Mouse (Mus musculus) forebrain, embryonic 12.5 days (tissue): ENCODE results near the gene Sorl1. TPM values are rescaled to one million over a fixed set of nuclear protein-coding genes. Genes with fewer than 3 reads are reported as not detected.

Experiments used
- ATAC-seq: fragments of 200-750 bp; cut with Nextera tagmentation; 2 replicates; pipeline ENCODE4 v1.8.0; 2017; ENCODE audit warnings: moderate TSS enrichment; ENCODE audit not compliant: low FRiP score
- H3K27ac ChIP-seq: fragments of 300-500 bp; sonication (generic); 2 replicates; pipeline ENCODE4 v1.5.1; 2016; ENCODE audit warnings: mild to moderate bottlenecking
- H3K27me3 ChIP-seq: fragments of 300-500 bp; sonication (generic); 2 replicates; pipeline ENCODE4 v1.6.1; 2016; ENCODE audit warnings: mild to moderate bottlenecking
- H3K36me3 ChIP-seq: fragments of 300-500 bp; sonication (generic); replicated peaks from 2 replicates; pipeline ENCODE4 v1.6.1; 2016; ENCODE audit warnings: mild to moderate bottlenecking
- H3K4me1 ChIP-seq: fragments of 300-500 bp; sonication (generic); 2 replicates; pipeline ENCODE4 v1.6.1; 2016
- H3K4me2 ChIP-seq: fragments of 300-500 bp; sonication (generic); 2 replicates; pipeline ENCODE4 v1.6.1; 2016; ENCODE audit warnings: mild to moderate bottlenecking, moderate library complexity
- H3K4me3 ChIP-seq: fragments of 300-500 bp; sonication (generic); replicated peaks from 2 replicates; pipeline ENCODE4 v1.5.1; 2016; ENCODE audit warnings: mild to moderate bottlenecking
- H3K9ac ChIP-seq: fragments of 300-500 bp; sonication (generic); 2 replicates; pipeline ENCODE4 v1.6.1; 2016; ENCODE audit warnings: mild to moderate bottlenecking
- H3K9me3 ChIP-seq: fragments of 300-500 bp; sonication (generic); 2 replicates; pipeline ENCODE4 v1.6.1; 2016
- WGBS: fragments of 180-500 bp; shearing (Covaris S2); methylation state at CpG from one replicate; pipeline ENCODE4 v1.1.7; 2016; 5-methylcytosine and 5-hydroxymethylcytosine counted together
- polyA plus RNA-seq: library from polyadenylated mRNA; unstranded; fragments of >200 nt; fragmentation: Nextera tagmentation; extraction: Ambion mirVana; gene quantifications from 2 replicates; pipeline ENCODE4 v1.2.1, GENCODE M21; 2016

The Sorl1 gene
- polyA plus RNA-seq, 1 experiment from 2014 or later: 11.1 TPM

DNA sequence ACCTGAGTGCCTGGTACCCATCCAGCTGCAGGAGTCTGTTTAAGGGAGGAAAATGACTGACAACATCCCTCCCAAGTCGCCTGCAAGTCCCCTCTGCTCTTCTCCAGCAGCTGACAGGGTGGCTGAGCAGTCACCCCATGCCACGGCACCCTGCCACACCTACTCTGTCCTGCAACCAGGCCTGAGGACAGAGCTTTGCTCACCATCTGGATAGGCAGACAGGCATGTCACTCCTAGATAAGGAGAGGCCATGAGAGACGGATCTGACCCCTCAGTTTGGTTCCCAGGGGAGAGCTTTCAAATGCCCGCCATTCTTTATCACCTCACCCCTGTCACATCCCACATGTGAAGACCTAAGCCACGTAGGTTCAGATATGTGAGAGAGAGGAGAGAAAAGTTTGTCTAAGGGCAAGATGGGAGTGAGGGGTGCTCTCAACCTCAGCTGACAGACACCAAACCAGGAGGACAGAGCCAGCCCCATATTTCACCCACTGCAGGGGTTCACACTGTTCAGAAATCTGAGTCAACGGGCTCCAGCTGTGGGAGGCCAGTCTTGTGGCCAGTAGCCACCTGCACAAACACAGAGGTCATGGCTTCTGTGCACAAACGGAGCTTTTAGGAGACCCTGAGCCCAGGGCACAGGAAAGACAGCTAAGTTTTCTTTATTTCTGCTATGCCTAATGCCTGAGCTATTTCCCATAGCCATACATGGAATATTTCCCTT, 104.6 kb downstream of the Sorl1 start:
- Histone ChIP-seq H3K27ac (0 out of 2 replicates have a peak overlapping the region, but pooled peaks have one; percentile 31), H3K9ac (no peak overlapping the region), H3K4me2 (no peak overlapping the region)

DNA sequence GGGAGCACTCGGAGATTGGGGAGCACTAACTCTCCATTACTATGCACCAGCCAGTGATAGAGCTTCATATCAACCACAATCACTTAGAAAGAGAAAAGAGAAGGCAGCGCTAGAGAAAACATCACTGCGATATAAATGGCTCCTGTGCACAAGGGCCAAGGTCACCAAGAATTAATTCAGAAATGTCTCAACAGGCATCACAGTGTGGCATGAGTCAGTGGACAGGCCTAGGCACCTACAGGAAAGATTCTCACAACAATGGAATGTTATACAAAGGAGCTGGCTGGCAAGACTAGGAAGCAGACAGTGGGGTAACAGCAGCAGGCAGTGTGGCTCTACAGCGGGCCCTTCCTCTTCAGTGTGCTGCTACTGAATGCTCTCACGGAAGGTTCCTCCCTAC, 115.6 kb downstream of the Sorl1 start:
- Histone ChIP-seq H3K4me1 (no peaks in the 10 kb centered on the region; the same call in 1 of the 2 replicates), H3K4me3 (no peak overlapping the region), H3K27ac (no peak overlapping the region), H3K9me3 (no peaks in the 10 kb centered on the region), H3K27me3 (no peaks in the 10 kb centered on the region), H3K4me2 (no peak overlapping the region), H3K9ac (no peak overlapping the region), H3K36me3 (no peaks in the 10 kb centered on the region)
- WGBS: 93% methylated on average over 5 of the region's 5 CpGs
- no peak for ATAC-seq

More for the DNA sequence above, 104.6 kb downstream of the Sorl1 start:
- 64% methylated on average over 7 of the region's 7 CpGs for whole genome bisulfite sequencing
- 0 out of 2 replicates have a peak, but pooled peaks cover 7% of the 10 kb centered on the region for H3K9me3 ChIP-seq
- peaks cover 16% of the 10 kb centered on the region for H3K36me3 ChIP-seq
- no peaks in the 10 kb centered on the region for H3K4me1 ChIP-seq
- ATAC-seq: no peak
- H3K27me3 ChIP-seq: no peaks in the 10 kb centered on the region
- H3K4me3 ChIP-seq: no peak overlapping the region

DNA sequence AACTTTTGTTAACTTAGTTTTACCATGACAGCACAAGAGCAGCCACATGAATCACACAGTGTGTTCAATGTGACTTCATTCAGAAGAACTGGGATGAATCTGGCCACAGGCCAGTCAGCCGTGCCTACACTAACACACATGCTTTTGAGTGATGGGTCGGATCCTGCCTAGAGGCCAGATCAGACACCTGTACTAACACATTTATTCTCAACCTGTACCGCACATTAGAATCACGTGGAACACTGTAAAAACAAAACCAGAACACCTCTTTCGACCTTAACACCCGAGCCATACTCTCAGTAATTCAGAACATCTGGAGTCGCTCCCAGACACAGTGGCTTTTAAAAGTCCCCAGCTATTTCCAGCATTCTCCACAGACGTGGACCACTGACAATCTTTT, 119.0 kb downstream of the Sorl1 start:
- no peaks in the 10 kb centered on the region for H3K9me3 ChIP-seq
- H3K9ac ChIP-seq: no peak overlapping the region
- H3K27ac ChIP-seq: no peak overlapping the region
- peaks cover 11% of the 10 kb centered on the region for H3K4me1 ChIP-seq
- no peak overlapping the region for H3K4me2 ChIP-seq
- no peak overlapping the region for H3K4me3 ChIP-seq
- no peak for ATAC-seq
- WGBS: 78% methylated on average over 8 of the region's 8 CpGs
- no peaks in the 10 kb centered on the region for H3K27me3 ChIP-seq
- H3K36me3 ChIP-seq: no peaks in the 10 kb centered on the region

DNA sequence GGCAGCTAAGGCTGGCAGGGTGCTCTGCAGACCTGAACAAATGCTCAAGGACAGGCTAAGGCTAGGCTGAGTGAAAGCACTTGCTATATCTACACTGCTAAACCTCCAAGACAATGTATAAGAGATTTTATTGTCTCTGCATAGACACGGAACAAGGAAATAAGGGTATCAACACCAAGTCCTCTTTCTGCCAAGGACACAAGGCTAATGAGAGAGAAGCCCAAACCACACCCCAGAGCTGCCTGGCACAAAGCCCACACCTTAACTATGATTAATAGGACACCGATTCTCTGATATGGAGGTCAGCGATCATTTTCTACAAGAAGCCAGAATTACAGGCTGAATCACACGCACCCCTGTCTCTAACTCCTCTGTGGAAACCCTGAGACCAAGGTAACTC, 120.0 kb downstream of the Sorl1 start:
- no peak overlapping the region for H3K4me3 ChIP-seq
- no peak overlapping the region for H3K4me2 ChIP-seq
- no peak overlapping the region for H3K9ac ChIP-seq
- H3K4me1 ChIP-seq: peaks cover 14% of the 10 kb centered on the region
- no peaks in the 10 kb centered on the region for H3K9me3 ChIP-seq
- ATAC-seq: no peak
- WGBS: 91% methylated on average over 4 of the region's 4 CpGs
- H3K36me3 ChIP-seq: no peaks in the 10 kb centered on the region
- H3K27me3 ChIP-seq: no peaks in the 10 kb centered on the region
- H3K27ac ChIP-seq: no peak overlapping the region

DNA sequence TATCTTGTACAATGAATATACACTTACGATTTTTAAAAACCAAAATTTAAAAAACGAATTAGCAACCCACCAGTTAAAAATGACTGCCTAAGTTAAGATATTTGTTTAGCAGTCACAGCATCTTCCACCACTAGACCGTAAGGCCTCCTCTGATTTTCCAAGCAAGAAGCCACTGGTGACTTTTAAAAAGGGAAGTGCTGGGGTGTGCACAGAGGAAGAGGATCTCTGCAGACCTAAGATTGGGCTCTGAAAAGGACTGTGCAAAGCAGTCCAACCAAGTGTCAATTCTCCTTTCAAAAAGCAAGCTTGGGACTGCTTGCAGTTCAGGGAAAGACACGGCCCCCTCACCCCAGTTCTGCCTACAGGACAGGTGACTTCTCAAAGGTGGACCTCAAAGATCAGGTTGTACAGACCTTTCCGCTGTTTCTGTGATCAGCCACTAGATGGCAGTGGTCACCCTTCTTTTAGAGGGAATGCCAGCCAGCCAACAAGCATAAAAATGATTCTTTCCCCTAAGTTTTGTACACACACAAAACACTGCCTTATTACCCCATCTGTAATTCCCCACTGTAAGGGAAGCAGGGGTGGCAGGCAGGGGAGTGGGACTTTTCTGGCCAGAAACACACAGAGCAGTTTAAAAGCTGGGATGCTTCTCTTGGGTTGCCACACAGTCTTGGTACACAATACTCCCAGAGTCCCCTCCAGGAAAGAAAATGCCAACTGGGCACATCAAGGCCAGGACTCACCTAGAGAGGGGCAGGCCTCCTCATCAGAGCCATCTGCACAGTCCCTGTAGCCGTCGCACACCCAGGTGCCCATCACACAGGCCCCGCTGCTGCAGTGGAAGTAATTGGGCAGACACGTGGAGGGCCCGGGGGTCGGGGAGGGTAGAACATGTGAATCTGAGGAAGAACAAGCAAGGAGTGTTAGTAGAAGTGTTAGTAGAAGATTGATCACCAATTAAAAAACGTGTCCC, 124.3 kb downstream of the Sorl1 start:
- no peaks in the 10 kb centered on the region for H3K27me3 ChIP-seq
- H3K9ac ChIP-seq: no peak overlapping the region
- H3K9me3 ChIP-seq: no peaks in the 10 kb centered on the region
- H3K4me3 ChIP-seq: no peak overlapping the region
- H3K4me2 ChIP-seq: no peak overlapping the region
- H3K27ac ChIP-seq: 0 out of 2 replicates have a peak overlapping the region, but pooled peaks have one; percentile 38
- H3K36me3 ChIP-seq: no peaks in the 10 kb centered on the region
- peak; percentile 23; the same call in 1 of the 2 replicates for ATAC-seq
- peaks cover 19% of the 10 kb centered on the region for H3K4me1 ChIP-seq
- whole genome bisulfite sequencing: 71% methylated on average over 12 of the region's 12 CpGs

DNA sequence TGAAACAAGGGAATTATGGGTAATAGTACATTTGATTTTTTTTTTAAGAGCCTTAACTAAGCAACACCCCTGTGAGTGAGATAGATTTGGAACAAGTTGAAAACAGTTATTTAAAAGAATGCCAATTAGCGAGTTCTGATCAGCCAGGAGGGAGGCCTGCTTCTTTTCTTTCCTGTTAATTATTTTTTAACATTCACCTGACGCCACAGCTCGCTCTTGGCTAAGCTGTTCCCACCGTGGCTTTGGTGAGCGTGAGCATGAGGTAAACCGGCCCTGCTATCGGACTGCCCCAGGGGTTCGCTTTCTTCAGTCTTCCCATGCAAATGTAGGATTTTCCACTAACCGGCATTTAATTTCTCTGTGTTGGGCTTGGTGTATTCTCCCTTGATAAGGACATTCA, 128.8 kb downstream of the Sorl1 start:
- Histone ChIP-seq H3K9me3 (no peaks in the 10 kb centered on the region), H3K9ac (no peak overlapping the region), H3K36me3 (peaks cover 22% of the 10 kb centered on the region), H3K4me1 (0 out of 2 replicates have a peak, but pooled peaks cover 9% of the 10 kb centered on the region), H3K4me2 (no peak overlapping the region), H3K27ac (0 out of 2 replicates have a peak overlapping the region, but pooled peaks have one; percentile 19), H3K4me3 (no peak overlapping the region), H3K27me3 (no peaks in the 10 kb centered on the region)
- no peak for ATAC-seq
- 47% methylated on average over 9 of the region's 9 CpGs for WGBS

DNA sequence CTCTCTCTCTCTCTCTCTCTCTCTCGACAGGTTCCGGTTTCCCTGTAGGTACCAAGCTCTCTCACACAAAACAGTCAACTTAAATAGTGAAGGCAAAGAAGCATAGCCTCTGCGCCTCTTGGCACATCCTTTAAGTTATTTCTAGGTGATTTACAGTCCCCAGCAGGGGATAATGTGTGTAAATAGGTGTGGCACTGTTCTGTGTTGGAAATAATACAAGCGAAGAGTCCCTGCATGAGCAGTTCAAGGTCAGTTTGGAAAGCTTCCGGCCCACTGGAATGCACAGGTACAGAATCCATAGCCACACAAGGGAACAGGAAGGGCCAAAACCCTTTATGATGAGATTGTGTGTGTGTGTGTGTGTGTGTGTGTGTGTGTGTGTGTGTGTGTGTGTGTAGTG, 130.3 kb downstream of the Sorl1 start:
- ATAC-seq: no peak
- H3K9ac ChIP-seq: no peak overlapping the region
- no peaks in the 10 kb centered on the region for H3K9me3 ChIP-seq
- H3K4me1 ChIP-seq: 0 out of 2 replicates have a peak, but pooled peaks cover 5% of the 10 kb centered on the region
- 96% methylated on average over 5 of the region's 5 CpGs for WGBS
- no peaks in the 10 kb centered on the region for H3K27me3 ChIP-seq
- no peak overlapping the region for H3K4me3 ChIP-seq
- peaks cover 22% of the 10 kb centered on the region for H3K36me3 ChIP-seq
- H3K27ac ChIP-seq: no peak overlapping the region
- no peak overlapping the region for H3K4me2 ChIP-seq

DNA sequence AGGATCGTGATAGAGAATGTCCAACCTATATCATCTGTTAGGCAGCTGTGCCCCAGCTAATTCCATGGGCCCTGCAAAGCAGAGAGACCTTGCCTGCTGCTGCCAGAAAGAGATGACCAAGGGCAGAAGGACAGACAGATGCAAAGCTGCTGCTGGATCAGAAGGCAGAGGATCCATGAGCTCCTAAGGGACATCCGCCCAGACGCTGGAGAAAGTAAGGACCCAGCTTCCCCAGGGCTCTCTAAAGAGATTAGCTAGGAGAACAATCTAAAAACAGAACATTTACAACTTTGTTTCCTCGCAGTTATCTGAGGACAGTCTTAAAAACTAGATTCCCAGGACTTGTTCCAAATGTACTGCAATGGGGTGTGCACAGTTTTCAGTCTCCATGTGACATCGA, 131.3 kb downstream of the Sorl1 start:
- WGBS: 91% methylated on average over 5 of the region's 5 CpGs

DNA sequence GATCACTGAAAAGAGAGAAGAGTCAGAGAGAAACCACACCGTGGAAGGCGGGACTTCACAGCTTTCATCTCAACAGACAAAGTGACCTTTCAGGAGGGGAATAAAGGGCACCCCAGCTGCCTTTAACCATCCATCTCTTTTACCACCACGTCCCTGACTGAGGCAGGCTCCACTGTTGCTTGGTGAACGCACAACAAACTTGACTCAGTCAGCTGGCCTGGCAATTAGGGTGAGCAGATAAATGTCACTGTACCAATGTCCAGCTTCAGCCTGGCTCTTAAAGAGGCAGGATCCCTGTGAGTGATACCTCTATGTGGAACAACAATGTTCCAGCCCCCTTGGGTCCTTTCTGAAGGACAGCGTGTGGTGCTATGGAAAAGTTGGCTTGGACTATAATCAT, 138.5 kb downstream of the Sorl1 start:
- peaks cover 19% of the 10 kb centered on the region for H3K36me3 ChIP-seq
- 71% methylated on average over 5 of the region's 5 CpGs for WGBS

More for the DNA sequence above, 131.3 kb downstream of the Sorl1 start:
- H3K27ac ChIP-seq: no peak overlapping the region
- H3K4me2 ChIP-seq: no peak overlapping the region
- ATAC-seq: no peak
- no peaks in the 10 kb centered on the region for H3K27me3 ChIP-seq
- no peak overlapping the region for H3K9ac ChIP-seq
- H3K4me3 ChIP-seq: no peak overlapping the region
- H3K36me3 ChIP-seq: peaks cover 25% of the 10 kb centered on the region
- 0 out of 2 replicates have a peak, but pooled peaks cover 5% of the 10 kb centered on the region for H3K4me1 ChIP-seq
- no peaks in the 10 kb centered on the region for H3K9me3 ChIP-seq

DNA sequence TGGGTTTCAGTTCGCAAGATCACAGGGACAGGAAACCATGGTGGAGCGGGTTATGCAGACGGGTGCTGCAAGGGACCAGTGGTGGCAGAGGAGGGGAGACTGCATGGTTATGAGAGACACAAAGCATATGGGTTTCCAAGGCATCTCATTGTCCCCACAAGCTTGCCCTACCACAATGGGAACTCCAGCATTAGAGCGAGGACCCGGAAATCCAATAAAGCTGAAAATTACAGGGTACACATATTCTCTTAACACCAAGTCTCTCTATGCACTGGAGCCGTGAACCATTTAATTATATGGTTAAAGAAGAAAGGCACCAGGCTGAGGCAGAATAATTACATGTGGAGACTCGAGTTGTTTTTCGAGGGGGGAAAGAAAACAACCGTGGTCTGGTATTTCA, 139.0 kb downstream of the Sorl1 start:
- Histone ChIP-seq H3K27me3 (no peaks in the 10 kb centered on the region; the same call in 1 of the 2 replicates), H3K4me3 (no peak overlapping the region), H3K36me3 (peaks cover 19% of the 10 kb centered on the region), H3K4me1 (no peaks in the 10 kb centered on the region), H3K4me2 (no peak overlapping the region), H3K9me3 (no peaks in the 10 kb centered on the region), H3K27ac (no peak overlapping the region), H3K9ac (no peak overlapping the region)
- no peak for ATAC-seq
- WGBS: 66% methylated on average over 9 of the region's 9 CpGs

More for the DNA sequence above, 138.5 kb downstream of the Sorl1 start:
- H3K4me3 ChIP-seq: no peak overlapping the region
- no peaks in the 10 kb centered on the region for H3K9me3 ChIP-seq
- no peak for ATAC-seq
- H3K27ac ChIP-seq: no peak overlapping the region
- no peak overlapping the region for H3K4me2 ChIP-seq
- H3K9ac ChIP-seq: no peak overlapping the region
- H3K27me3 ChIP-seq: no peaks in the 10 kb centered on the region; the same call in 1 of the 2 replicates
- no peaks in the 10 kb centered on the region for H3K4me1 ChIP-seq

DNA sequence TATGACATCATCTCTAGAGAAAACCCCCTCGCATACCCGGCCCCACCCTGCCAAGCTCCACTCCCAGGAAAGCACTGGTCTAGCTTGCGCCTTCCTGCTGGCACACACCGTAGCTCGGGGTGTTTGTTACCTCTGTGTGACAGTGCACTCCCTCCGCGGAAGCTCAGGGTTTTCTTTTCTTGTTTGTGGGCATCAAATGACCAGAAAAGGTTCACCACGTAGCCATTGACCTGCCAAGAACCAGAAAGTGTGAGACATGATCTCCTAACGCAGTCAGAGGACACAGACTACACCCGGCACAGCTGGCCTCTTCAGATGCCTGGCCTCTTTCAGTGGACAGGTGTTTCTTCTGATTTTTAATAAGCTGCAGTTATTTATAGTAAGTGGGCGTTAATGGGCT, 139.8 kb downstream of the Sorl1 start:
- no peak for ATAC-seq
- Histone ChIP-seq H3K4me1 (no peaks in the 10 kb centered on the region), H3K9me3 (no peaks in the 10 kb centered on the region), H3K36me3 (peaks cover 19% of the 10 kb centered on the region), H3K4me3 (no peak overlapping the region), H3K9ac (no peak overlapping the region), H3K27ac (no peak overlapping the region), H3K27me3 (no peaks in the 10 kb centered on the region; the same call in 1 of the 2 replicates), H3K4me2 (no peak overlapping the region)
- 92% methylated on average over 11 of the region's 11 CpGs for WGBS

DNA sequence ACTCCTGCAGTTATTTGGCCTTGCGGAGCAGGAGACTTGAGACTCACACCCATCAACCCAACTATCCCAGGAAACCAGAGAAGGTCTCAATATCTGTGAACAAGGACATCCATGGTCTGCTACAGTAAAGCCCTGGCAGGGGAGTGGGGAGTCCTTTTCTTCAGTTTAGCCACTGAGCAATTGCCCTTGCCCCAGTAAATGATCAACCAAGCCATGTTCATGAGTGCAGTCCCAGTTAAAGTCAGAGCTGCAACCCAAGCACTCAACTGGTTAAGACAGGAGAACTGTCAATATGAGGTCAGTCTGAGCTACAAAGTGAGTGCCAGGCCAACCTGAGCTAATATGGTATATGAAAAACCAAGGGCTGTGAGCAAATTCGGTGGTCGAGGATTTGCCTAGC, 140.8 kb downstream of the Sorl1 start:
- no peak overlapping the region for H3K9ac ChIP-seq
- H3K36me3 ChIP-seq: peaks cover 25% of the 10 kb centered on the region
- no peak overlapping the region for H3K27ac ChIP-seq
- H3K4me2 ChIP-seq: no peak overlapping the region
- H3K27me3 ChIP-seq: no peaks in the 10 kb centered on the region; the same call in 1 of the 2 replicates
- H3K9me3 ChIP-seq: no peaks in the 10 kb centered on the region
- no peak overlapping the region for H3K4me3 ChIP-seq
- 91% methylated on average over 3 of the region's 3 CpGs for WGBS
- no peaks in the 10 kb centered on the region for H3K4me1 ChIP-seq
- no peak for ATAC-seq
